21 mouse cellular contexts compared by ENCODE assay signal in the genomic region with DNA sequence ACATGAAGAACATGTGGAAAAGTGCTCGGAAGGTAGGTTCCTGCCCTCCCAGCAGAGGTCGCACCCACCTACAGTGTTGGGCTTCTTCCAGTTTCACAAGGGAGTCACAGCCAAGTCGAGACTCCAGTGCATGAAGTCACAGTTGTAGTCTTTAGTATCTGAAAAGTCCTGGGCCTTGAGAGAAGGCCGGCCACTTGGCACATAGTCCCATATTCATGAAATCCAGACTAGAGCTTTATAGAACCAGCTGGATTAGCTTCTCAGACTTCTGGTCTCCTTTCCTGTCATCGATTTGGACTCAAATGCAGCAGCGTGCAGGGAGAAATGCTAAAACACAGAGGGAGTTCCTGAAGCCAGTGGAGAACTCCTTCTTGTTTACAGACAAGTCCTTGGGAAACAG. TPM values are rescaled to one million over a fixed set of nuclear protein-coding genes. Genes with fewer than 3 reads are reported as not detected.
"Had no signal": no experiment of that assay in that cellular context is flagged by ENCODE, and none has a peak within 500 bp of the region (broad histone marks: within the 10 kb centered on the region; RNA-seq: fewer than 3 reads in every experiment).

No protein-coding gene starts in this region.

- H3K9ac ChIP-seq: liver, embryonic 13.5 days; midbrain, embryonic 15.5 days; neural tube, embryonic 12.5 days; neural tube, embryonic 15.5 days had no signal

- H3K4me2 ChIP-seq: liver, embryonic 13.5 days; midbrain, embryonic 11.5 days; midbrain, embryonic 15.5 days; neural tube, embryonic 12.5 days; neural tube, embryonic 15.5 days had no signal

- H3K4me3 ChIP-seq: left cerebral cortex, adult 2 months; liver, embryonic 13.5 days; midbrain, embryonic 15.5 days; neural tube, embryonic 12.5 days; neural tube, embryonic 15.5 days had no signal

- H3K27ac ChIP-seq: left cerebral cortex, adult 2 months; liver, embryonic 13.5 days; midbrain, embryonic 15.5 days; neural tube, embryonic 12.5 days; neural tube, embryonic 15.5 days; stomach, postnatal 0 days had no signal

- ATAC-seq: midbrain, embryonic 15.5 days had no signal

- H3K27me3 ChIP-seq: liver, embryonic 13.5 days; midbrain, embryonic 15.5 days; neural tube, embryonic 12.5 days; neural tube, embryonic 15.5 days had no signal

- H3K9me3 ChIP-seq: liver, embryonic 13.5 days; midbrain, embryonic 15.5 days; neural tube, embryonic 12.5 days; neural tube, embryonic 15.5 days had no signal

- H3K4me1 ChIP-seq: liver, embryonic 13.5 days; midbrain, embryonic 15.5 days; neural tube, embryonic 12.5 days; neural tube, embryonic 15.5 days had no signal

- DNase-seq: kidney, postnatal 10 days; kidney, postnatal 36 days; layer of hippocampus, postnatal 36 days; liver, embryonic 13.5 days; lung, adult 2 months; lung, postnatal 14 days; lung, postnatal 4 days; right cerebral cortex, adult 18-20 months; right cerebral cortex, postnatal 14 days; right cerebral cortex, postnatal 4 days; thymus, adult 2 months; thymus, postnatal 14 days; thymus, postnatal 4 days had no signal

RNA-seq across cellular contexts. Expression of a gene that starts 30.5 kb away (rescaled TPM):
- total RNA-seq: megakaryocyte progenitor cell, adult 5-6 weeks; megakaryocyte-erythroid progenitor cell, adult 5-6 weeks had no signal
